Mouse (Mus musculus) urinary bladder, postnatal 4 days (tissue): ENCODE results near the gene Lsp1.

Experiments used
- DNase-seq, 2 experiments: peaks; one replicate each; pipeline ENCODE4 v3.0.0; 2021 to 2022; ENCODE audit warnings: low spot score in 2 of 2

Lsp1 gene

DNA sequence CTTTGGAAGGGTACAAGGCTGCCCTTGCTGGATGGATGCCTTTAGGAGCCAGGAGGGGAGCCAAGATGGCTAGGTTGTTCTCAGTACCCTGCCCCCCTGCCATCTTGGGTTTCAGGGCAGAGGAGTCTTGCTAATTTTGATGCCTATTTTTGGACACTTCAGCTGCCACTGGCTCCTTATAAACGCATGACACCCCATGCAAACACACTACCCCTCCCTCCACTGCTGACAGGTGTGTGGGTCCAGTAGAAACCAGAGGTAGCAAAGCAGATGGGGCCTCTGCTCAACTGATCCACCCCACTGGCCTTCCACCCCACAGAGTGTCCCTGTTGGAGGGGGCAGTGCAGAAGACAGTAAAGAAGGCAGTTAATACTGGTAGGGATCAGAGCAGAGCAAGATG lies 39.4 kb downstream of the Lsp1 start:
- DNase-seq = peak in 1 of 2 experiments; percentile 56

DNA sequence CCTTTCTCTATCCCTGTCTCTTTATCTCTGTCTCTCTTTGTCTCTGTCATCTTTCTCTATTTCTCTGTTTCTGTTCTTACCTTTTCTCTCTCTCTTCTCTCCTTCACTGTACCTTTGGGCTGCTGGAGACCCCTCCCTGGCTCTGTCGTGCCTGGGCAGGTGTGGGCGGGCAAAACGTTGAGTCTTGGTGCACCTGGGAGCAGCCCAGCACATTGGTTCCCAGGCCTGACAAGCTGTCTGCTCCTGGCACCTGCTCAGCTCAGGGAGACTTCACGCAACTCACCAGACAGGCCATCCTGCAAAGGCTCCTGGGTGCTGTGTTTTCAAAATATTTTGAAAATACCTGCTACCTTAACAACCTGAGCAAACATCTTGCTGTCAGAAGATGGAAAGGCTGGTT lies 42.6 kb downstream of the Lsp1 start:
- DNase-seq = peak in 1 of 2 experiments; percentile 52

DNA sequence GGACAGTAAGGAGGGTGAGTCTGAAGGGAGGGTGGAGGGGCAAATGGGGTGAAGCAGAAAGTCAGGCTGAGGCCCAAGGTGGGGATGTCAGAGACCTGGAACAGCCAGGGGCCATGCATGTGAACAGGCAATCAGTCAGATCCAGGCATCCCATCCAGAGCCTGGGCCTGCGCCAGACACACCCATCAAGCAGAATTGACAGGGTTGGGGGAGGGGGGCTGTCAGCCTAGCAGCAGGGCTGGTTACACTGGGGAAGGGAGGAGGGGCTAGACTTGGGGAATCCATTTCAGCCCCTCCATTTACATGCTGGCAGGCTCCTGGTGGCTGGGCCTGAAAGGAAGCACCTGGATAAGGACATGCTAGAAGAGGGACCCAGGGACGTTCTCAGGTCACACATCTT lies 45.3 kb downstream of the Lsp1 start:
- no peak for DNase-seq

DNA sequence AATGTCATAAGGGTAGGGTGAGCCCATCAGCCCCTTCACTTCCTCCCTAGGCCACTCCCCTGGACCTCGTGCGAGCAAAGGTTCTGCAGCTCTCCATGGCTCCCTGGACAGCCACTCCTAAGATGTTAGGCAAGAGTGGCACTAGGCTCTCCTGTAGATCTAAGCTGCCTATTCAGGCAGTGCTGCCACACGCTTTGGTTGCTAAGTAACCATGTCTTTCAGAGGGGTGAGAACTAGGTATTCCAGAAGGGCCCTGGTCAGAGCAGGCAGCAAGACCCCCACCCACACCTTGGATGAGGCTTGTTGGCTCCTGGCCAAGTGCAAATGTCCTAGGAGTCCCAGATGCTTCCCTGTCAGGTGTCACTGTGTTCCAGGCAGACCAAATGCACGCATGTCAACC lies 45.9 kb downstream of the Lsp1 start:
- DNase-seq = no peak

DNA sequence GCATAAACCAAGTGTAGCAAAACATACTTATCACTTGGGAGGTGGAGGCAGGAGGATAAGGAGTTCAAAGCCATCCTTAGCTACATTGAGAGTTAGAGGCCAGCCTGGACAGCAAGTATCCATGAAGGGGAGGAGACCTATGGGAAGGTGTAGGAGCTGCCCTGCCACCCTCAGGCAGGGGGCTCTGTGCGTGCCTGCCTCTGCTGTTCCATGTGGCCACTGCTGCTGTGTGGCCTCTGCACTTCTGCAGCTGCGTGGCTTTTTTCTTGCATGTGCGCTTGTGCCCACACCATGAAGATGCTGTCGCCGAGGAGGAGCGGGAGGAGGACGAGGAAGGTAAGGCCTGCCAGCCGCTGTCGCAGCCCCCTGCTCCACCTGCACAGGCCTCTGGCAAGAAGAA lies 46.8 kb downstream of the Lsp1 start:
- DNase-seq = no peak

DNA sequence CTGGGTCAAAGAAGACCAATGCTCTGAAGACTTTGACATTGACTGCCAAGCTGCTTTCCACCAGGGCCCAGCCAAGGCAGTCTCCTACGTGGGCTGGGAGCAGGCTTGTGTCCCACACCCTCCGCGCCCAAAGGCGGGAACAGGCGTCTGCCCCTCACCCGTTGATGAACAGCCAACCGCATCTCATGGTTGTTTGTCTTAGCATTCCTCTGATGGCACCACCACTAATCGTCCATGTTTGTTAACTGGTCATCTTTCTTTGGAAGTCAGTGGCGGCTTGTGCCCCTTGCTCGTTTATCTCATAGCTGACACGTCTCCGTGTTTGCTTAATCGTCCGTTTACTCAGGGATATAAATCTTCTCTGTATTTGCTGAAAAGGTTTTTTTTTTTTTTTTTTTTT lies 48.9 kb downstream of the Lsp1 start:
- no peak for DNase-seq

DNA sequence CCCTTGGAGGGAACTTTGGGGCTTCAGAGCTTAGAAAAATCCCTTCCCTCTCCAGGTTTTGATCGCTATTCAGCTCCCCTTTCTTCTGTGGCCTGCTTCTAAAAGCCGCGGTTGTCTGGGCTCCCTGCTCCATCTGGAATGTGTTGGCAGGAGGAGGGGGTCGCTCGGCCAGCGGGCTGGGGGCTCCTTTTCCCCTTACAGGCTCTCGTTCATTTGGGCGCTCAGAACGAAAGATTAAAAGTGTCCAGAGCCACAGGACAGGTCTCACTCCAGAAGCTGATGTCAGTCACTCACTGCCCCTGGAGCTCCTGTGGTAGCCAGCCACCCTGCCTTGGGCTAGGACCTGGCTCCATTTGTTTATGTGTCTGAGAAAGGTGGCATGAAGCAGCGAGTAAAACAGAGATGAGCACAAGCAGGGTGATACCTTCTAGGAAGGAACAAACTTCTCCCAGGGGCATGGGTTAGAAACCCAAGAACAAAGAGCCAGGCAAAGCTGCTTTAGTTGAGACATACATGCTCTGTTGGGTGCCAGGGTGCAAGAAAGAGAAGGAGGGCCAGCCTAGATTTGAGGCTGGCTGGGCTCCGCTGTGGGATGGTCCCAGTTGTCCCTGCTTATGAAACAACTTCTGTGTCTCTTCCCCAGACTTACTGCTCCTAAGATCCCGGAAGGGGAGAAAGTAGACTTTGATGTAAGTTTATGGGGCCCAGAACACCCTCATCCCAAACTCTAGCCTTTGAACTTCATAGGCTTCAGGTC lies 49.6 kb downstream of the Lsp1 start:
- DNase-seq = no peak

DNA sequence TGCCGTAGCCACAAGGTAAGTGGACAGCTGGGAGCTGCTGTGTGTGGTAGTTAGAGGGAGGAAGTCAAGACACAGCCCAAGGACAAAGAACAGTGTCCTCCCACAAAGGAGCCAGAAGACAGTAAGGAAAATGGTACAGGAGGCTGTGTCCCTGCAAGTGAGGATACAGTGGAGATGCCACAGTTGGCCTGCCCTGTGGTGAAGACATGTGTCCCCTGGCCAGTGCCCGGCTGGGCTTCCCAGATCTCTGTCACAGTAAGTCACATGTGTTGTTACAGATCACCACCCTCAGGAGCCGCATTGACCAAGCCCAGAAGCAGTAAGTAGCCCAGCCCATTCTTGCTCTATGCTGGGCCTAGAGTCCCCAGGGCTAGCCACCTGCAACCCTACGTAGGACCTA lies 53.4 kb downstream of the Lsp1 start:
- no peak for DNase-seq

DNA sequence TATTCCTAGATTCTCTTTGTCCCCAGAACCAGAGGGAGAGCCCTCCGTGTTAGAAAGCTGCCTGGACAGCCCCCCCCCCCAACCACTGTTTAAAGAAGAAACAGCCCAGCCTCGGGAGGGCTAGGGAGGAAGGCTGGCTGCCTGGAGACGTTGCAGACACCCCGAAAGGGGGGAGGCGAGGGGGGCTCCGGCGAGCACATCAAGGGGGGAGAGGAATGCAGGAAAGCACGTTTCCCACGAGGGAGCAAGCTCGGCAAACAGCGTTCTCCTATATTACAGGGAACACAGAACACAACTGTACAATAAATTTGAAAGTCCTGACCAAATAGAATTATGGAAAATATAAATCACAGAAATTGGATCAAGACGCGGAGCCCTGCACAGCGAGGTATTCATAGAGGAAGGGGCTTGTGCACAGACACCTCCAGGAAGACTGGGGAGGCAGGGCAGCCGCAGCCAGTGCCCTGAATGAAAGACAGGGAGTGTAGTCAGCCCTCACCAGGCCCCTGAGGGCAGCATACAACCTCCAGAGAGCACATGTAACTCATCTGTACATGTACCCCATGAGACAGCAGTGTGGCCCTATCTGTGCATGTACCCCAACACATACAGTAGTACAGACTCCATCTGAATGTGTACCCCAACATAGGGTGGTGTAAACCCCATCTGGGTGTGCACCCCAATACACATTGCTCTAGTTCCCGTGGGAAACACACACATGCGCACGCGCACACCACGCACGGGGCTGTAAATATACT lies 55.8 kb downstream of the Lsp1 start:
- DNase-seq = no peak

DNA sequence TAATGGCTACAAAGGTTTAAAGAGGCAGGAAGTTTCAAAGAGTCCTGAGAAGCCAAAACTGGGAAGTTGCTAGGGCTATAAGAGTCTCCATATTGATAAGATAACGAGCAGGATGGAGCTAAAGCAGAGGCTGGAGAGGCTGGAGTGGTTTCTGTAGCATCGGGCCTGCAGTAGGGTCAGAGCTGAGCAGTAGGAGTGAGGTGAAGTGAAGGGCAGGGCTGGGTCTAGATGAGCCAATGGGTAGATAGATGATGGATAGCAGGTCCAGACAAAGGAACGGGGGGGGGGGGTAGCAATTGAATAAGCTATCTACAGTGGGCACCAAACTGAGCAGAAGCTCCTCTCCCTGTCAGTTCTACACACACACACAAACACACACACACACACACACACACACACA lies 56.9 kb downstream of the Lsp1 start:
- no peak for DNase-seq

DNA sequence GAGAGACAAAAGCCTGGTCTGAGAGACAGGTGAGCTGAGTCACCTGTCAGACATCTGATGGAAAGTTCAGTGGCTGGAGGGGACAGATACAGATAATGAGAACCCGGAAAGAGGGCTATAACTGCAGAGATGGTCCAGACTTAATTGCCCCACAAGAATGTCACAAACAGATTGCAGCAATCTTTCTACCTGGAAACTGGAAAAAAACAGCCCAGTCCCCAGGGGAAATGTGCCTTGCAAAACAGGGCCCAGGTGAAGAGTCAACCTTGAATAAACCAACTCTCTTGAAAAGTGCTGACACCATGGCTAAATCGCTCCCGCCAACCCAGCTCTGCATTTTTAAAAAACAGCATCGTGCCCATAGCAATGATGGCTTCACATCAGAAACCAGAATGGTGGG lies 59.7 kb downstream of the Lsp1 start:
- no peak for DNase-seq

DNA sequence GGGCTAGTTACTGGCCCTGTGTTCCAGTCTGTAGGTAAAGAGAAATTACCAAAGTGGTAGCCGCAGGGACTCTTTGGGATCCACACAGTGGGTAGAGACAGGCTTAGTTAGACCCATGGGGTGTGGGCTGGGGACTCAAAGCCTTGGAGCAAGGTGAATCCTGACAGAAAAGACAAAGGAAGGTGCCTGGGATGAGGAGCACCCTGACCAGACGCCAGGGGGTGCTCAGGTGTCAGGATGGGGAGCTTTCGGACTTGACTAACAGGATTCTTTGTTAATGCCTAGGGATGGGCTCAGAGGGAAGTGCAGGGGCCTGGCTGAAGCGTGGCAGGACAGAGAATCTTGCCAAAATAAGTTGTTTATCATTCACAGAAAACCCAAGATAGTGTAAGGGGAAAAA lies 61.7 kb downstream of the Lsp1 start:
- DNase-seq = peak in 1 of 2 experiments; percentile 55

DNA sequence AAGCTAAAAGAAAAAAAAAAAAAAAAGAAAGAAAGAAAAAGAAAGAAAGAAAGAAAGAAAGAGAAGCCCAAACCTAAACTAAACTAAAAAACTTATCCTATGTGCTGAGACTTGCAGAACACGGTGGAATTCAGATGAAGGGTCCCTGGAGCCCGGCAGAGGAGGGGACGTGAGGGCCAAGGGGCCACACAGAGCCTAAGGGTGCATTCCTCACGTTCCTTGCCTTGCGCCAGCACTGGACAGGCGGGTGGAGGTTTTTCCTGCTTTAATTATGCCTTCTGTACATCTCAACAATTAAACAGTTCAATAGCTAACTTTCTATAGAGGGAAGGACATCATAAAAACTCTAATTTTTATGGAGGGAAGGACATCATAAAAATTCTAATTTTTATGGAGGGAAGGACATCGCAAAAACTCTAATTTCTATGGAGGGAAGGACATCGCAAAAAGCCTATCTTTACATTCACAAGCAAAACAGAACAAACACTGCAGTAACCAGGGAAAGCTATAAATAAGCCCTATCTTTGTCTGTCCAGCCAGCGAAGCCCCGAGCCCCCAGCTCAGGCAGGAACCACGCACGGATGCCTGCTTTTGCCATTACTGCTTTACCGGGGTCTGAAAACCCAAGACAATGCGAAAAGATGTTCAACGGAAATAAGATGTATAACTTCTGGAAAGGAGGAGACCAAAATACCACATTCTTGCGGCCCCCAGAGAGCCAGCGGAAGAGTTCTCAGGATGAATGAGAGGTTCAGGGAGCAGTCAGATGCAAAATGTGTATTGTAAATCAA lies 62.8 kb downstream of the Lsp1 start:
- no peak for DNase-seq

DNA sequence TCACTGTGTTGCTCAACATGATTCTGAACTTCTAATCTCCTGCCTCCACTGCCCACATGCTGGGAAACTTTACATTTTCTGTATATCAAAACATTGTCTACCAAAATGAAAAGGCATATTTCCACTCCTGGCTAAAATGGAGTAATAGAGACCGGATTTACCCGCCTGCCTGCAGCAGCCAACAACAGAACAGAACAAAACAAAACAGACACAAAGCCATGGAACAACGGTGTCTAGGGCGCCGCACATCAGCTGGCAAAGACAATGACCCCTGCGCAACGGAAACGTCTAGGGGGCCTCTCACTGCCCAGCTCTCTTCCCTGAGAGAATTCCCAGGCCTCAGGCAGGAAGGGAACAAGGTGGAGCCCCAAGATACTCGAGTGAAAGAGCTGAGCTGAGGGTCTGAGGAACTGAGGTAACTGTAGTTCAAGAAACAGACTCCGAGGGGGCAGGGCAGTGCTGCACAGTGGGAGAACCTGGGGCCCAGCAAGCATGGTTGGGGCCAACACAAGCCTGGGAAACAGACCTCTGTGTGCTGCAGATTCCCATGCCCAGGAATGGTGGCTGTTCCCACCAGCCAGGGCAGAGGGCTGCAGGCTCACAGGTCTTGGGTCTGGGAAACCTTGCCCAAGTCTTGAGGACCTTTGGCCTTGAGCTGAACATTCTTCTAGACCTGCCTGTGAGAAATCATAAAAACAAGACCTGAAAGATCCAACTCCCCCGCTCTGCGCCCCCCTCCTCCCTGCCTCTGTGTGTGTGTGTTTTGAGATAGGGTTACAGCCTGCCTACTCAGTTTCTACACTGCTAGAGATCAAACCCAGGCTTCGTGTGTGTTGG lies 65.0 kb downstream of the Lsp1 start:
- DNase-seq = no peak

DNA sequence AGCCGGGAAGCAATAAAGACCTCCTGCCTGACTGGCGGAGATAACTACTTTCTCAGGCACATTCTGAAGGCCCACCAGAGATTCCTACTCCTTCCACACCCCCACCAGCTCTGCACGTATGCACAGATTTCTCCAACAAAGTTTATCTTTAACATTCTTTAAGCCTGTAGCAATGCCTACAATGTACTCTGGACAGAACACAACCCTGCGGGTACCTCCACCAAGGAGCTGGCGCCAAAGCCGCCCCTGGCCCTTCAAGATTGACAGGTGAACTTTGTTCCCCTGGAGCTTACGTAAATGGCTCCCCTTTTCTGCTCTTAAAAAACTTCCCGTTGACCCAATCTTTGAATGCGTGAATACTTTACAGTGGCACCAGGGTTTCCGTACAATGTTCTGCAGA lies 68.7 kb downstream of the Lsp1 start:
- no peak for DNase-seq

DNA sequence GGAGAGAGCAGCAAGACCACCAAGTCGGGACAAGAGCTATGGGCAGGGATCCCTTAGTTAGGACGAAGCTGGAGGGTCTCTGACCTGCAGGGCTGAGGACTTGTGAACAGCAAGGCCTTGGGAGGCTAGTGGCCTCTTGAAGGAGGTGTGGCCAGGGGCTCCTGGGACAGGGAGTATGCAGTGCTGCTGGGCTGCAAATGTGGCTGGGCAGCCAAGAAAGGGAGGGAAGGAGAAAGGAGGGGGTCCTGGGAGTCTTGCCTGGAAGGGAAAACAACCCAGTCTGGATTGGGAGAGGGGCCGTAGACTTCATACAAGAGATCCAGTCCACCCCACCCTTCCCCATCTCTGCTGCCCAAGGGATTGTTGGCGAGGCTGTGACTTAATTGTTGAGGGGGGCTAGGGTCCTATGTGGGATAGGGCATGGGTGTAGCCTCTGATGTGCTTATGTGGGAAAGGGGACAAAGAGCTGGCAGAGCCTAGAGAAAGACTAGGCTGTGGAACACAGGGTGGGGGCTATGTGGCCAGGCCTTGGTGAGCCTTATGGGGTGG lies 71.4 kb downstream of the Lsp1 start:
- peak in 1 of 2 experiments; percentile 54 for DNase-seq

DNA sequence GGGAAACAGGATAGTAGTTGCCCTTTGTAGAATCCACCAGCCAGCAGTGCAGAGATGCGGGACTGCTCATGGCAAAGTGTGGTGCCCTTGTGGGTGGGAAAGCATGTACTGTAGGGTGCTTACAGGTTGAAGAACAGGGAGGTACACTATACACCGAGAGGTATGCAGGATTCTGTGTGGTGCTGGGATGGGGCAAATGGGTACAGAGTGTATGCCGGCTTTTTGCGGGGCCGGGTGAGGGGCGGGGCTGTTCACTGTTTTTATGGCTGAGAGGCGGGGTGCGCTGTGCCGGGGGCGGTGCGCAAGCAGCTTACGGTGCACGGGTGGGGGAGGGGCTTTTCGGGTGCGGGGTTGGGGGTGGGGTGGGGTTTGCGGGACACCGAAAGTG lies 72.1 kb downstream of the Lsp1 start, which contains the start of gene Mrpl23:
Gene Mrpl23 (plus strand): TSS at position 16 of the 388 bp plus-strand sequence.
- no peak for DNase-seq

DNA sequence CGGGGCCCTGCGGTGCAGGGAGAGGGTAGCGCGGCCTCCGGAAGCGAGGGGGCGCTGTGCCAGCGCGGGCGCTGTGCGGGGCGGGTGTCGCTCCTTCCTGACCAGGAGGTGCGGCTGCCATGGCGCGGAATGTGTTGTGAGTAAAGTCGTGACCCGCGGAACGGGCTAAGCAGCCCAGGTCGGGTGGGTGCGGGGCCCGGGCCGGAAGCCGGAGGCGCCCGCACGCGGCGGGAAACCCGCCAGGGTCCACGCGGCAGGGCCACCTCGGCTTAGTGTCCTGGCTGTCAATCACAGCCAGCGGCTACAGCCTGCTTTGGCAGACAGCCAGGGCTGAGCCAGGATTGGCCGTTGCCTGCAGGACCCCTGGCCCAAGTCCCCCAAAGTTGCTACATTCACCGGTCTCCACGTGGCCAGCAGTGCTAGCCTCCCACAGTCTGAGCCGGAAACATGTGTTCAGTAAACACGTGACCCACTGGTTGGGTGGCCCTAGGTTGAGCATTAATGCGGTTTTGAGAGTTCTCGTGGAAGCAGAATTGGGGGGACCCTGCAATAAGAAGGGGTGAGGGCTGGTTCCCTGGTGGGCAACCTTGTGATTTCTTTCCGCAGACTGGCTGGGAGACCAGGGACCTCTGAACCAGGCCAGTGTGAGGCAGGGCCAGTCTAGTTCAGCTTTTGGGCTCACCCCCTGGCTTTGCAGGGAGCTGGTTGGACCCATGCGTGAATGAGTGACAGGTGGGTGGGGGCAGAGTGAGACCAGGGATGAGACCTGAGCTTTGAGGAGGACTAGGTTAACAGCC lies 72.6 kb downstream of the Lsp1 start:
- DNase-seq = peak; percentile 84 to 86

DNA sequence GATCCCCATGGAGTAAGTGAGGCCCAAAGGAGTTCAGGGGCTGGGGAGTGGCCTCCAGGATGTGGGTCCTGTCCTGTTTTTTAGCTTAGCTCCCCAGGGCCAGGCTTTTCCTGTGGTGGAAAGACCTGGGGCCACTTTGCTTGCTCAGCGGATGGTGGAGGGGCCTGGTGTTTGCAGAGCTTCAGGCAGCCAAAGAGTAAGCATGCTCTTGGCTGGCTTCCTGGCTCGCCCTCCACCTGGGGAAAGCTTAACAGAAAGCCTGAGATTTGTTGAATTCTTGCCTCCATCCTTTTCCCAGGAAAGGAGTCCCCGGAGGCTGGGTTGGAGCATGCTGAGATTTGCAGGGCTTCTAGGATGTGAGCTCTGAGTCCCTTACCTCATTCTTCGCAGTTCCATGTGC lies 74.5 kb downstream of the Lsp1 start:
- DNase-seq = no peak

DNA sequence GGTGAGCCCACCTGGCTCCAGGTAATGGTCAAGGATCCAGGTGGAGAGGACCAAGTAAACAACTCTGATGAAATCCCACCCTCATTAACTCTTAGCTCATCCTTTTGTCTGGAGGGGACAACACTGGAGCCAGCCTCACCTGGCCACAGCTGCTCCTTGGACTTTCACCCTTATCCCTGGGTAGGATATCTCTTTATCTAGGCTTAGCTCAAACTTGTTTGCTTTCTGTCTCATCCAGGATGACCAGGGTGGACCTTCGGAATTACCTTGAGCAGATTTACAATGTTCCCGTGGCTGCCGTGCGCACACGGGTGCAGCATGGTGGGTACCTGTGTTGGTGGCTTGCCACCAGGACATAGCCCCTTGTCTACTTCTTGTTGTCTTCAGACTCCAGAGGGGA lies 75.2 kb downstream of the Lsp1 start:
- no peak for DNase-seq
